Mouse (Mus musculus) right cerebral cortex, adult 18-20 months (tissue): ENCODE measurements around the gene Prkg2.
A peak's percentile ranks its signal among the peaks of the same experiment; 100 is the strongest.

Source experiments
- DNase-seq: peaks from one replicate; pipeline ENCODE4 v3.0.0; 2022; ENCODE audit warnings: mixed read lengths

Prkg2 gene

DNA sequence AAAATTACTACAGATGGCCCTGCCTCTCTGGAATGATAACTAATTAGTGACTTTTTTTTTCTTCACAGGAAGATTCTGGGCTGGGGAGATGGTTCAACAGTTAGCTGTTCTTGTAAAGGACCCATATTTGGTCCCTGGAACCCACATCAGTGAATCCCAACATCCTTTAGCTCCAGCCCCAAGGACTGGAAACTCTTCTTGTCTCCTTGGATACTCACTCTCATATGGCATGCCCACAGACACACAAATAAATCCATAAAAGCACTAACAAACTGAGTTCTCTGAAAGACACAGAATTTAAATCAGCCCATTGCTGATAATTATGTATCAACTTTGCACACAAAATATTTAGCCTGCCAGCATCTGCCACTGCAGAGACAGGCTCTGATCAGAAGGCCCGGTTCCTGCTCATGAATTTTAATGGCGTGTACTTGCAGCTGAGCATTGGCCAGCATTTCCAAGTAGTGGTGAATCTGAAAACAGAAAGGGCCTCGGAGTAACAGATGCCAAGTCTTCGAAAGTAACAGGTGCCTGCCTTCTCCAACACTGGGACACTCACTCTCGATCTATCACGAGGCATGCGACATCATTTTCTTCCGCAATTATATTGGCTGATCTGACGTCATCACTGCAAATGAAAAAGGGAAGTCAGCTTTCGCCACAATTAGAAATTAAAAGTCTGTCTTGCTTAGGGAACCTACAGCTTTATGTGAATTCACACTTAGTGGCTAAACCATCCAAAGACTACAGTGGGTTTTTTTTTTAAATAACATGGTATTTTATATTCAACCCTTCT is 61.1 kb downstream of the Prkg2 start:
- DNase-seq, result peak; percentile 44

GRCm38 (mm10) chr5:98966679-98967078 is 70.5 kb downstream of the Prkg2 start:
- no peak for DNase-seq

- no peak for DNase-seq
Measured at GRCm38 (mm10) chr5:98965139-98965538, 72.0 kb downstream of the Prkg2 start.

DNA sequence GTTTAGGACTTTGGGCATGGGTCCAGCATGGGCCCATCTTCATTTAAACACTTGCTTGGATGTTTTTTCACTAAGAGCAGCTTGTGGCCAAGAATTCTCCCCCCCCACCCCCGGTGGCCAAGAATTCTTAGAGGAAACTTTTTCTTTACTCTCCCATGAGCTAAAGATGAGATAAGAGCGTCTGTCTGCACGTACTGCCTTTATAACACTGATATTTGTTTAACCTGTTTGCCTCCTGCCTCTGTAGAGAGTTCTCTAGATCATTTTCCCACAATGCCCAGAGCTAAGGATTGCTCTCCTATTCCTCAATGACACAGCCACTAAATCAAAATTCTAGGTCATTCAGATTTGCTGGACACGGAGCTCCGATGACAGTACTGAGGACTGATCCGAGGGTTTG is 72.8 kb downstream of the Prkg2 start:
- DNase-seq, result no peak

GRCm38 (mm10) chr5:98962472-98962871 is 74.7 kb downstream of the Prkg2 start:
- no peak for DNase-seq

DNA sequence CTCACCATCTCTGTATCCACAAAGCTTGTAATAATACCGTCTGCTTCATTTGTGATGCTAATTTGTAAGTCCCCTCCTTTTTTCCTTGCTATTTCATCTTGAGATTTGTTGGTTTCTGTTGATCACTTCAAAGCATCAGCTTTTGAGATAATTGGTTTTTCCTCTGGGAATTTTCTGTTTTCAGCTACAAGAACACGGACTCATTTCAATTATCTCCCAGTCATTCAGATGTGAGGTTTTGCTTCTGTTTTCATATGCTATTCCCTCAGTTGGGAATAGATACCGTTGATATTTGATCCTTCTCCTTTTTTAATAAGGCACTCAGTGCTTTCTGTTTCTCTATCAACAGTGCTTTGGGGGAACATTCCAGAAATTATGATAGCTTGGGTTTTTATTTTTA is 81.6 kb downstream of the Prkg2 start:
- no peak for DNase-seq

DNA sequence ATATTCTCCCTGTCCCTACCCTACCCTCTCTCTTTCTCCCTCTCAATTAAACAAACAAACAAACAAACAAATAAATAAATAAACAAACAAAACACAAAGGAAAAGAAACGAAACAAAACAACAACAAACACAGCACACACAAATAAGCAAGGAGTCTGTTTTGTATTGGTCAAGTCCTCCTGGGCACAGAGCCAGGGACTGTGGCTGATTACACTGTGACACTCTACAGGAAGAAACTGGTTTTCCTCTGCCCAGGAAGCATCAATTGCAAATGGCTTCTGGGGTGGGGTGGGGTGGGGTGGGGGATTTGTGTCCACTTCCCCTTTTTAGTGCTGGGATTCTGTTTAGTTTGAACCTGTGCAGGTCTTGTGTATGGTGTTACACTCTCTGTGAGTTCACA is 83.8 kb downstream of the Prkg2 start:
- no peak for DNase-seq

DNA sequence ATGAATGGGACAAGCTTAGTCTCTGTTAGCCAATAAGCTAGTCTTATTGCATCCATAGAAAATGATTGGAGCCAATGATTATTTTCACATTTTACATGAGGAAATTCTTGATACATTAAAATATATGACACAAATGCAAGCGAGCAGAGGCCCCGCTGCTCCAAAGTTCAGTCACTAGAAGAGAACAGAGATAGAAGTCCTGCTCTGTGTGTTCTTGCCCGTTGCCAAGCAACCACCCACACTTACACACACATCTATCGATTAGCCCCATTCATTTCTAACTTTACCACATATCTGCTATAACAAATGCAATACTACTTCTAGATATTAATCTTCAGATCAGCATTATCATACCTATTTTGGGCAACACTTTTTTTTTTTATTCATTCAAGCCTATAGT is 85.6 kb downstream of the Prkg2 start:
- no peak for DNase-seq

- DNase-seq, result no peak
Measured at GRCm38 (mm10) chr5:98950495-98951092, 86.6 kb downstream of the Prkg2 start.

DNA sequence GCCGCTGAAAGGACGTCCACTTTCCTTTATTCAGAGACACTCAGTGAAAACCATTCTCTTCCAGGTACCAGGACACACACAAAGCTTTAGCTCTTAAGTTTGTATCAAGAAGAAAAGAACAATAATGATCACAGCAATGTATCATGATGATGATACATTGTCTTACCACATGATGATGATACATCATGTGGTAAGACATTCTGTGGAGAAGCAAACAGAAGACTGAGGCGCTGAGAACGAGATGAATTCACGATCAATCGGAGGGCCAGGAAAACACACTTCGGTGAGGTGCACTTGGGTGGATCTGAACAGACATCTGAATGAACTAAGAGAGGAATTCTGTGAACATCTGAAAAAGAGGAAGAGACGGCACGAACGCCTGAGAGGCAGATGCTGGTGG is 87.4 kb downstream of the Prkg2 start:
- DNase-seq, result no peak

GRCm38 (mm10) chr5:98946656-98947055 is 90.5 kb downstream of the Prkg2 start:
- DNase-seq, result no peak

GRCm38 (mm10) chr5:98946117-98946620 is 91.0 kb downstream of the Prkg2 start:
- DNase-seq, result no peak

DNA sequence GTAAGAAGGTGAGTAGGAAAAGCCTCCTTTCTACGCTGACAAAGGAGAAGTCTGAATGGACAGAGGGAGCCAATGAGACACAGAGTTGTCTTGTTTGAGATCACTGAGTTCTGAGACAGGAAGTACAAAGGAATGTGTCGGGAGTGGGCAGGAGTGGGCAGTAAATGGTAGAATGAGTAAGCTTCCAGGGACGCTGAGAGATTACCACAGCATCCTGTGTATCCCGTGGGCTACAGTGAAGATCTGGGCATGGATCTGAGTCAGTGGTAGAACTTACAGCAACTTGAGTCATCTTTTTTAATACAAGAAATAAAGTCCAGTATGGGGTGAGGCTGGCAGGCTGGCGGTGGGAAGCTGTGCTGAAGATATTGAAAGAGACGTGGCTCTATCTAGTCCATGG is 93.4 kb downstream of the Prkg2 start:
- DNase-seq, result peak; percentile 71

GRCm38 (mm10) chr5:98940731-98941130 is 96.4 kb downstream of the Prkg2 start:
- DNase-seq, result no peak

GRCm38 (mm10) chr5:98939631-98940208 is 97.4 kb downstream of the Prkg2 start:
- DNase-seq, result no peak

- no peak for DNase-seq
Measured at GRCm38 (mm10) chr5:98939116-98939515, 98.0 kb downstream of the Prkg2 start.

GRCm38 (mm10) chr5:98937879-98938278 is 99.3 kb downstream of the Prkg2 start:
- no peak for DNase-seq

- no peak for DNase-seq
Measured at GRCm38 (mm10) chr5:98936650-98937049, 100.5 kb downstream of the Prkg2 start.

DNA sequence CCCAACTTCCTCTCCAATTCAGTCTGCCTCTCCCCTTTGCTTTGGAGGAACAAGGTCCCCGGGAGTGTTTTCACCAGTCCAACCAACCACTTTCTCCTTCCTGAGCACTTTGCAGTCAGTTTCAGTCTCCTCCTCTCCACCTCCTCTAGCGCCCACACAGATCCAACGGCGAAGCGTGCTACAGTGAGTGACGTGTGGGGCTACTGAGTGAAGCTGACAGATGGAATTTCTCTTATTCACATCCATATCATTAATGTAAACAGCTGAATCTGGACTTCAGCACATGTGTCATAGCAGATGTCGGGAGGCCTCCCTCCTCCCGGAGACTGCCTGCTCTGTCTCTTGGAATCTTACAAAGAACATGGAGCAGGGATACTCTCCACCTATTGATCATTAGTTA is 101.2 kb downstream of the Prkg2 start:
- peak; percentile 3 for DNase-seq

DNA sequence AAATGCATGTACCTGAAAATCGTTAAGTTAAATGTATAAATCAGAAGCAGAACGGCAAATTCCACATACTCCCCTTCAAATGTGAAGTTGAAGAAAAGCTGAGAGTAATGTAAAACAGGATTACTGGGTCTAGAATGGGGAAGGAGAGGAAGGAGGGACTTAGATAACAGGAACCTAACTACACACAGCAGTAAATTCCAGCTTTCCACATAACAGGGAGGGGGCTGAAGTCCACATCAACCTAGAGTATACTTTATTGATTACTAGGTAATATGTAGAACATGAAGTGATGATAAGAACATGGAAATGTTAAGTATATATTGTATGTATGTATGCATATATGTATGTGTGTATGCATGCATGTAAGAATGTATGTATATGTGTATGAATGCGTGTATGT is 114.2 kb downstream of the Prkg2 start:
- no peak for DNase-seq

- DNase-seq, result no peak
Measured at GRCm38 (mm10) chr5:98921608-98922007, 115.5 kb downstream of the Prkg2 start.

- DNase-seq, result no peak
Measured at GRCm38 (mm10) chr5:98918716-98919115, 118.4 kb downstream of the Prkg2 start.

- DNase-seq, result peak; percentile 9
Measured at GRCm38 (mm10) chr5:98902339-98902738, 134.8 kb downstream of the Prkg2 start.

- DNase-seq, result no peak
Measured at GRCm38 (mm10) chr5:98900926-98901325, 136.2 kb downstream of the Prkg2 start.
